Mouse (Mus musculus): Measurements from ENCODE around the gene Dst. TPM values are rescaled to one million over a fixed set of nuclear protein-coding genes. Genes with fewer than 3 reads are reported as not detected.

The Dst gene
- total and polyA plus RNA-seq, 3 experiments = 0.08 to 0.60 TPM; not detected in 1

DNA sequence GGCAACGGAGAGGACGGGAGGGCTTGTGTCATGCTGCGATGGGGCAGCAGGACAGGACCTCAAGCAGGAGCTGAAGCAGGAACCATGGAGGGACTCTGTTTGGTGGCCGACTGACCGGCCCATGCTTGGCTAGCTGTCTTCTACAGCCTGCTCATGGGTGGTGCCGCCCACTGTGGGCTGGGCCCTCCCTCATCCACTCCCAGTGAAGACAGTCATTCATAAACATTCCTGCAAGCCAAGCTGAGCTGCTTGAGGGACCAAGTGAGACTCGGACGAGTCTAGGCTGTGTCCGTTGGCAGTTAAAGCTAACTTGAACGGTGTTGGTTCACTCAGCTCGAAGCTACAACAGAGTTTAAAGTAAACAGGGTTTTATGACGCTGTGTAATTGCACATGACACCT lies 353.0 kb downstream of the Dst start:
- H3K4me1 ChIP-seq (ENCODE audit: control insufficient read depth in 1 of 2, insufficient read depth in 2 of 2, low read length in 2 of 2) = no peaks in the 10 kb centered on the region
- H3K36me3 ChIP-seq (ENCODE audit: control insufficient read depth in 1 of 2, insufficient read depth in 2 of 2, low read length in 2 of 2) = no peaks in the 10 kb centered on the region
- H3K27me3 ChIP-seq (ENCODE audit: control insufficient read depth in 1 of 2, insufficient read depth in 2 of 2, low read length in 2 of 2) = no peaks in the 10 kb centered on the region
- no peak for DNase-seq (ENCODE audit: low read depth, low spot score)
- H3K4me3 ChIP-seq (ENCODE audit: control insufficient read depth in 1 of 2, insufficient read depth in 1 of 2, low read depth in 2 of 2, low read length in 2 of 2) = no peak overlapping the region
- H3K9me3 ChIP-seq (replicated peaks; ENCODE audit: insufficient read depth, low read length) = no peaks in the 10 kb centered on the region
- no peaks in the 10 kb centered on the region for H3K79me2 ChIP-seq (ENCODE audit: control insufficient read depth, insufficient read depth, low read length, poor library complexity)
- no peak overlapping the region for H3K9ac ChIP-seq (ENCODE audit: control insufficient read depth, low read depth, low read length, poor library complexity, severe bottlenecking)
- no peak overlapping the region for H3K27ac ChIP-seq (ENCODE audit: control insufficient read depth, low read depth, low read length)
- TF ChIP-seq E2F4 (IDR thresholded peaks at IDR 0.05; ENCODE audit: borderline replicate concordance, low read depth, low read length) (no peak), MEF2A (IDR thresholded peaks at IDR 0.05; ENCODE audit: extremely low read depth, insufficient replicate concordance, low read depth, low read length, poor library complexity, severe bottlenecking) (no peak), CTCF (IDR thresholded peaks at IDR 0.05 in 2 of 3, conservative IDR thresholded peaks at IDR 0.05 in 1 of 3; ENCODE audit: control insufficient read depth in 1 of 3, insufficient read depth in 1 of 3, low read depth in 2 of 3, low read length in 3 of 3, poor library complexity in 1 of 3, severe bottlenecking in 1 of 3) (no peak), SIN3A (IDR thresholded peaks at IDR 0.05; ENCODE audit: low read length) (no peak), MXI1 (IDR thresholded peaks at IDR 0.05; ENCODE audit: low read depth, low read length) (no peak), POLR2A (IDR thresholded peaks at IDR 0.05; ENCODE audit: control insufficient read depth in 1 of 2, insufficient read depth in 1 of 2, low read depth in 1 of 2, low read length in 2 of 2, poor library complexity in 1 of 2) (no peak), CHD1 (IDR thresholded peaks at IDR 0.05; ENCODE audit: low read depth, low read length) (no peak), MYC (IDR thresholded peaks at IDR 0.05; ENCODE audit: low read depth, low read length) (no peak), JUND (IDR thresholded peaks at IDR 0.05; ENCODE audit: low read depth, low read length) (no peak), EP300 (IDR thresholded peaks at IDR 0.05; ENCODE audit: low read depth in 1 of 2, low read length in 2 of 2) (no peak), ZC3H11A (IDR thresholded peaks at IDR 0.05; ENCODE audit: low read depth, low read length) (no peak), GATA1 (IDR thresholded peaks at IDR 0.05; ENCODE audit: low read depth, low read length) (no peak), ZNF384 (IDR thresholded peaks at IDR 0.05; ENCODE audit: low read depth, low read length) (no peak), MAFK (IDR thresholded peaks at IDR 0.05; ENCODE audit: borderline replicate concordance, low read depth, low read length) (no peak), ZMIZ1 (IDR thresholded peaks at IDR 0.05; ENCODE audit: low read depth, low read length) (no peak), NELFE (IDR thresholded peaks at IDR 0.05; ENCODE audit: low read depth, low read length) (no peak), TBP (IDR thresholded peaks at IDR 0.05; ENCODE audit: low read depth, low read length) (no peak), ZKSCAN1 (IDR thresholded peaks at IDR 0.05; ENCODE audit: low read depth, low read length) (no peak)

DNA sequence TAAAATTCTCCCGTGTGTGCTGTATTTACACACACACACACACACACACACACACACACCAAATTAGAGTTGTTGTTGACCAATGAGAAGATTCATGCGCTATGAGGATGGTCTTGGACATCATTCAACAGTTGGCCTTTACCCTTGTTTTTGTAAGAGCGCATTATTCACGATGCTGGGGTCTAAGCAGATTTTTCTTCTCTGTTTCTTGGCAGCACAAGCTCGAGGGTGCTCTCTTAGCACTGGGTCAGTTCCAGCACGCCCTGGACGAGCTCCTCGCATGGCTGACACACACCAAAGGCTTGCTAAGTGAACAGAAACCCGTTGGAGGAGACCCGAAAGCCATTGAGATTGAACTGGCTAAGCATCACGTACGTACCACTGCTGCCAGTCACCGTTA lies 360.5 kb downstream of the Dst start:
- H3K4me3 ChIP-seq (ENCODE audit: control insufficient read depth in 1 of 2, insufficient read depth in 1 of 2, low read depth in 2 of 2, low read length in 2 of 2) = no peak overlapping the region
- H3K9ac ChIP-seq (ENCODE audit: control insufficient read depth, low read depth, low read length, poor library complexity, severe bottlenecking) = no peak overlapping the region
- H3K4me1 ChIP-seq (ENCODE audit: control insufficient read depth in 1 of 2, insufficient read depth in 2 of 2, low read length in 2 of 2) = no peaks in the 10 kb centered on the region
- no peaks in the 10 kb centered on the region for H3K36me3 ChIP-seq (ENCODE audit: control insufficient read depth in 1 of 2, insufficient read depth in 2 of 2, low read length in 2 of 2)
- H3K27me3 ChIP-seq (ENCODE audit: control insufficient read depth in 1 of 2, insufficient read depth in 2 of 2, low read length in 2 of 2) = no peaks in the 10 kb centered on the region
- TF ChIP-seq POLR2A (IDR thresholded peaks at IDR 0.05; ENCODE audit: control insufficient read depth in 1 of 2, insufficient read depth in 1 of 2, low read depth in 1 of 2, low read length in 2 of 2, poor library complexity in 1 of 2) = no peak
- no peak for TF ChIP-seq MAZ (IDR thresholded peaks at IDR 0.05; ENCODE audit: low read depth, low read length)
- no peak for TF ChIP-seq ZC3H11A (IDR thresholded peaks at IDR 0.05; ENCODE audit: low read depth, low read length)
- TF ChIP-seq ELF1 (IDR thresholded peaks at IDR 0.05; ENCODE audit: low read depth, low read length) = no peak
- TF ChIP-seq RAD21 (IDR thresholded peaks at IDR 0.05; ENCODE audit: low read depth, low read length) = no peak
- TF ChIP-seq NELFE (IDR thresholded peaks at IDR 0.05; ENCODE audit: low read depth, low read length) = no peak
- no peaks in the 10 kb centered on the region for H3K79me2 ChIP-seq (ENCODE audit: control insufficient read depth, insufficient read depth, low read length, poor library complexity)
- H3K27ac ChIP-seq (ENCODE audit: control insufficient read depth, low read depth, low read length) = no peak overlapping the region
- H3K9me3 ChIP-seq (replicated peaks; ENCODE audit: insufficient read depth, low read length) = no peaks in the 10 kb centered on the region
- no peak for DNase-seq (ENCODE audit: low read depth, low spot score)

Measured in MEL (cell line).